Mouse (Mus musculus) limb, embryonic 14.5 days (tissue): ENCODE data around the gene Mmp2. TPM values are rescaled to one million over a fixed set of nuclear protein-coding genes. Genes with fewer than 3 reads are reported as not detected.

ENCODE experiments used
- ATAC-seq: fragments of 200-750 bp; cut with Nextera tagmentation; 2 replicates; pipeline ENCODE4 v1.8.0; 2017; ENCODE audit warnings: low read depth, moderate number of reproducible peaks, moderate TSS enrichment; ENCODE audit not compliant: low FRiP score
- DNase-seq: peaks from one replicate; pipeline ENCODE4 v3.0.0-alpha.2; 2015; ENCODE audit warnings: low spot score
- H3K27ac ChIP-seq: fragments of 300-500 bp; sonication (generic); replicated peaks from 2 replicates; pipeline ENCODE4 v1.5.1; 2014; ENCODE audit warnings: low read depth, mild to moderate bottlenecking, low read length, moderate library complexity, mixed read lengths
- H3K27me3 ChIP-seq: fragments of 300-500 bp; sonication (generic); 2 replicates; pipeline ENCODE4 v1.6.1; 2014; ENCODE audit warnings: low read length, mixed read lengths; ENCODE audit not compliant: control insufficient read depth, insufficient read depth
- H3K36me3 ChIP-seq: fragments of 300-500 bp; sonication (generic); 2 replicates; pipeline ENCODE4 v1.6.1; 2014; ENCODE audit warnings: mild to moderate bottlenecking, low read length, moderate library complexity, mixed read lengths; ENCODE audit not compliant: control insufficient read depth, insufficient read depth
- H3K4me1 ChIP-seq: fragments of 300-500 bp; sonication (generic); 2 replicates; pipeline ENCODE4 v1.6.1; 2014; ENCODE audit warnings: antibody characterized with exemption, low read length, mixed read lengths; ENCODE audit not compliant: control insufficient read depth, insufficient read depth
- H3K4me2 ChIP-seq: fragments of 300-500 bp; sonication (generic); replicated peaks from 2 replicates; pipeline ENCODE4 v1.6.1; 2014; ENCODE audit warnings: low read depth, mild to moderate bottlenecking, low read length, moderate library complexity; ENCODE audit not compliant: severe bottlenecking
- H3K4me3 ChIP-seq: fragments of 300-500 bp; sonication (generic); replicated peaks from 2 replicates; pipeline ENCODE4 v1.5.1; 2014; ENCODE audit warnings: low read length
- H3K9ac ChIP-seq: fragments of 300-500 bp; sonication (generic); 2 replicates; pipeline ENCODE4 v1.6.1; 2014; ENCODE audit warnings: mild to moderate bottlenecking, low read depth, low read length, moderate library complexity; ENCODE audit not compliant: severe bottlenecking
- H3K9me3 ChIP-seq: fragments of 300-500 bp; sonication (generic); 2 replicates; pipeline ENCODE4 v1.6.1; 2016; ENCODE audit warnings: low read length; ENCODE audit not compliant: control insufficient read depth
- POLR2A ChIP-seq: fragments of 200-500 bp; IDR thresholded peaks from 2 replicates; pipeline ENCODE4 v1.8.0; 2012; ENCODE audit warnings: inconsistent platforms, mild to moderate bottlenecking, moderate library complexity, borderline replicate concordance; ENCODE audit not compliant: insufficient read depth, insufficient read length; ENCODE audit errors: extremely low read depth
- WGBS: fragments of 180-500 bp; shearing (Covaris S2); extraction: QIAGEN DNeasy Blood & Tissue Kit; methylation state at CpG from one replicate; pipeline ENCODE4 v1.1.7; 2014; 5-methylcytosine and 5-hydroxymethylcytosine counted together
- polyA plus RNA-seq, 2 experiments: library from polyadenylated mRNA; depleted of rRNA in 1 of 2; stranded (reverse) in 1 of 2; unstranded in 1 of 2; fragments of >200 nt; fragmentation: Nextera tagmentation in 1 of 2; extraction: Ambion mirVana in 1 of 2; gene quantifications; 2 replicates each; pipeline versions ENCODE4 v1.2.1 to v1.2.3; 2012 to 2014

Gene Mmp2
- polyA plus RNA-seq, 2 experiments, result 295 to 338 TPM

DNA sequence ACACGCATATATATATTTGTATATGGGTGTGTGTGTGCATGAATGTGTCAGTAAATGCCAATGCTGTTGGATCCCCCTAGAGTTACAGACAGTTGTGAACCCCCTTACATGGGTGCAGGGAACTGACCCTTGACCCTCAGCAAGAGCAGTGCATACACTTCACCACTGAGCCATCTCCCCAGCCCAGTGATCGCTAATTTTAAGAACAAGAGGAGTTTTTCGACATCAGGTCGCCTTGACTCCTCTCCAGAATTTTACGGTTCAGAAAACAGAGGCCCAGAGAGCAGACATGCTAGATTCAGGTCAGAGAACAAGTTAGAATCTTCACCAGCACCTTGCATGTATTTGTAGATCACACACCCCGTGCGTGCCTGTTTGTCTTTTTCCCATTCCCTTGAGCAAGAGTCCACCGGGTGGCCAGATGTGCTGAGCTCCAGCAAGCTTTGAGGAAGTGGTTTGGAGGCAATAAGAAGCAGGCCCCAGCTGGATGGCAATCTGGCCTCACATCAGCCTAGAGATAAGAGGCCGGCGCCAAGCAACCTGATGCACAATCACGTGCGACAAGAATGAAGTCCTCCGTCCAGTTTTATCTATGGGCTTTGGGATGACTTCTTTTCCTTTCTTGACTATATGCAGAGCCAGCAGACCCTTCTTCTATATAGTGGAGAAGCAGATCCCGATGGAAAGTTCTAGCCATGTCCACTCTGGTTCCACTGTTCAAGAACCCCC lies 33.1 kb upstream of the Mmp2 start:
- no peaks in the 10 kb centered on the region for H3K27me3 ChIP-seq
- WGBS, result 63% methylated on average over 14 of the region's 14 CpGs
- H3K36me3 ChIP-seq, result no peaks in the 10 kb centered on the region
- H3K4me2 ChIP-seq, result no peak overlapping the region
- ATAC-seq (no peak), DNase-seq (no peak)
- no peak overlapping the region for H3K27ac ChIP-seq
- H3K9ac ChIP-seq, result no peak overlapping the region
- no peak overlapping the region for H3K4me3 ChIP-seq
- H3K4me1 ChIP-seq, result no peaks in the 10 kb centered on the region
- no peak for TF ChIP-seq POLR2A
- no peaks in the 10 kb centered on the region for H3K9me3 ChIP-seq

DNA sequence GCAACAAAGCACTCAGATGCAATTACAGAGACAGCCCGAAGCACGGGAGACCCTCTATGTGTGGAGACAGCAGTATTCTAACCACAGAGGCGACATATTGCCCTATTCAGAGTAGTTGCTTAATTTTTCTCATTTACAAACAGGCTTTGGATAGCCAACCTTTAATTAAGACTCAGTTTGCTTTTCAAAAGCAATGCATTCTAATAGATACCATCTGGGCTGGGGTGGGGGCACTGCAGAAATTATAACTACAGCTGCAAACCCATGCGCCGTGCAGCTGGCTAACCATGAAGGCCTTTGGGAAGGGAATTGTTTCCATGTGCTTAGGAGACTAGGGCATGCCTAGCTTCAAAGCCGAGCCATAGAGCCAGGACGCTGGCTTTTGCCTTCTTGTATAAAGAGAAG lies 29.6 kb upstream of the Mmp2 start:
- no peaks in the 10 kb centered on the region for H3K36me3 ChIP-seq
- no peak for ATAC-seq
- no peak overlapping the region for H3K9ac ChIP-seq
- no peaks in the 10 kb centered on the region for H3K27me3 ChIP-seq
- peak; percentile 64 for DNase-seq
- H3K4me2 ChIP-seq, result no peak overlapping the region
- 22% methylated on average over 7 of the region's 7 CpGs for WGBS
- H3K9me3 ChIP-seq, result no peaks in the 10 kb centered on the region
- H3K4me3 ChIP-seq, result no peak overlapping the region
- no peak overlapping the region for H3K27ac ChIP-seq
- no peak for TF ChIP-seq POLR2A
- H3K4me1 ChIP-seq, result no peaks in the 10 kb centered on the region

DNA sequence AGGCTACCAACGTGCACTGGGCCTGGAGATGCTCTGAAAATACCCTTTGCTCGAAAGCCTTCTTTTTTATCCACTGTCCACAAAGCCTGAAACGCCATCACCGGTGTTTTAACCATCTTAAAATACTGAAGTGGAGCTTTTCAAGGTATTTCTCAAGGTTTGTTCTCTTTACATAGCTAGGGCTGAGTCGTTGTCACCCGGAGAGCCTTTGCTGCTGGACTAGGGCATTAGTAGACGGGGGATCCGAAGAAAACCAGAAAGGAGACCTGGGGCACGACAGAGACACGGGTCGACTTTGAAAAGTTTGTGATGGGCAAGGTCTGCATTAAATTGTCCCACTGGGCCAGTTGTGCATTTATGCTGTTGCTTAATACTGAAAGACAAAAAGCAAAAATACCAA lies 27.7 kb upstream of the Mmp2 start:
- Histone ChIP-seq H3K4me1 (no peaks in the 10 kb centered on the region), H3K9me3 (no peaks in the 10 kb centered on the region), H3K4me3 (no peak overlapping the region), H3K36me3 (no peaks in the 10 kb centered on the region), H3K27me3 (no peaks in the 10 kb centered on the region), H3K4me2 (no peak overlapping the region), H3K9ac (no peak overlapping the region), H3K27ac (no peak overlapping the region)
- no peak for ATAC-seq
- TF ChIP-seq POLR2A, result no peak
- 84% methylated on average over 11 of the region's 11 CpGs for WGBS
- DNase-seq, result no peak

DNA sequence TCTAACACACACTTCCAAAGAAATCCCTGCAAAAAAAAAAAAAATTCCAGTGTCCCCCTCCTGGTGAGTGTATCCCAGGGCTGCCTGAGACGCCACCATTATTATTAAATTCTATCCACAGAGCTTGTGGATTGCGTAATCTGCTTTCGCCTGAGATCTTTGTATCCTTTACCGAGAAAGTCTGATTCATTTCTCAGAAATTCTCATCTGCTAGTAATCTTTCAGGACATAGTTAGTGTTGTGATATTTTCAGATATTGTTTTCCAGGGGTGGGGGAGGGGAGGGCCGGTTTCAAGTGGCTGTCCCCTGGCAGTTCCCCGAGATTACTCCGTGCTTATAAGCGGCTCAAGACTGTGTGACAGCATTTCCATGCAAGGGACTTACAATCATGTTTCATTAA lies 25.9 kb upstream of the Mmp2 start:
- peak; percentile 44; the same call in 1 of the 2 replicates for ATAC-seq
- no peak overlapping the region for H3K27ac ChIP-seq
- no peaks in the 10 kb centered on the region for H3K27me3 ChIP-seq
- no peaks in the 10 kb centered on the region for H3K4me1 ChIP-seq
- DNase-seq, result no peak
- no peaks in the 10 kb centered on the region for H3K9me3 ChIP-seq
- WGBS, result 45% methylated on average over 8 of the region's 8 CpGs
- H3K36me3 ChIP-seq, result no peaks in the 10 kb centered on the region
- no peak for TF ChIP-seq POLR2A
- H3K4me2 ChIP-seq, result no peak overlapping the region
- no peak overlapping the region for H3K9ac ChIP-seq
- no peak overlapping the region for H3K4me3 ChIP-seq

DNA sequence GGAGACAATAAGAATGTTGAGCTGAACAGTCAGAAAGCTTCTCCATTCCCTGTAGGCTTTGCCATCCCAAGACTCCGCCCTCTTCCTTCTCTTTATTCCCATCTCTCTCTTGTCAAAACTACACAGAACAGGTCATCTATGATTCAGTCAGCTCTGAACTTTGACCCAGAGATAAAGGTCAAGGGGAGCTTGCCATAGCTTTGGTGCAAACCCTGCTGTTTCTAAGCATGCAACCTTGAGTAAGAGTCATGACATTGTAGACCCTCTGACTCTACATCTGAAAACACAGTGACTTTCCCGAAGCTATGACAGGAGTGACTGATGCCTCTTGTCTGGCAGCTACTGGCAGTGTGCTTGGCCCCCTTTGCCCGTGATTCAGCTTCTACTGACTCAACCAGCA lies 24.5 kb upstream of the Mmp2 start:
- ATAC-seq (no peak), DNase-seq (no peak)
- WGBS, result 82% methylated on average over 3 of the region's 3 CpGs
- Histone ChIP-seq H3K4me3 (no peak overlapping the region), H3K4me2 (no peak overlapping the region), H3K4me1 (peaks cover 4% of the 10 kb centered on the region; the same call in 1 of the 2 replicates), H3K27me3 (no peaks in the 10 kb centered on the region), H3K36me3 (no peaks in the 10 kb centered on the region), H3K9ac (no peak overlapping the region), H3K27ac (no peak overlapping the region), H3K9me3 (no peaks in the 10 kb centered on the region)
- TF ChIP-seq POLR2A, result no peak
